8 mouse cellular contexts compared by ENCODE assay signal in the genomic region with DNA sequence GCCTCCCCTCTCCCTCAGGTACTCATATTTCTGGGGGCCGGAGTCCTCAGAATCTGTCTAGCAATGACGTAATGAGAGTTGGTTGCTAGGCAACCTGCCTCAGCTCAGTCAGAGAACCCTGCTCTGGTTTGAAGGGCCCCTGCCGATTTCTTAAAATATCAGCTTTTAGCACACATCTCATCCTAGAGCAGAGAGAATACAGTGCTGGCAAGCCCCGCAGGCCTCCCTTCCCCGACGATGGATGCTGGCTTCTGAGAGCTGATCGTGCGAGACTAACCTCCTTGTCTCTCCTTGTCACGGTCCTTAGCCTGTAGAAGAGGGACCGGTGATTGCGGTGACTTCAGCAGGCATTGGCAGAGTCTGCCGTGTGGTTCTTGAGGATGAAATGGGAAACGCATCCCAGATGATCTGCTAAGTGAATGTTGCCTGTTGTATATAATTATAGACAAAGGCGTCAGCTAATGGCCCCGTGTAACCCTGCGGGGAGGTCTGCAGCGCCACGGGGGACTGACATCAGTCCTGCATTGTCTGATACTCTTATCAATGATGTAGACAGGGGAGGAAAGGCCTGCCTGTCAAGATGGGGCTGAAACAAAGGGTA.
DNase-seq lines count a peak whose midpoint lies in the region; ATAC-seq and TF ChIP-seq lines count a peak whose summit lies in the region.

No protein-coding gene starts in this region.

- no peaks in the 10 kb centered on the region for H3K36me3 ChIP-seq in hindbrain, embryonic 15.5 days
- H3K36me3 ChIP-seq in limb, embryonic 13.5 days = no peaks in the 10 kb centered on the region
- no peaks in the 10 kb centered on the region for H3K36me3 ChIP-seq in small intestine, adult 2 months (ENCODE audit: control insufficient read depth, insufficient read depth, low read length)

- peak overlapping the region; percentile 83 for H3K27ac ChIP-seq in hindbrain, embryonic 15.5 days (replicated peaks)
- no peak overlapping the region for H3K27ac ChIP-seq in limb, embryonic 13.5 days
- 0 out of 2 replicates have a peak overlapping the region, but pooled peaks have one; percentile 26 for H3K27ac ChIP-seq in small intestine, adult 2 months (ENCODE audit: insufficient read depth, low read depth, low read length)

- no peak for TF ChIP-seq CTCF in small intestine, adult 2 months (IDR thresholded peaks at IDR 0.05; ENCODE audit: extremely low read depth, insufficient read length, insufficient replicate concordance, low read depth, low read length)

- ATAC-seq in hindbrain, embryonic 15.5 days (ENCODE audit: low FRiP score, low read depth) = peak; percentile 65
- no peak for ATAC-seq in limb, embryonic 13.5 days (ENCODE audit: low FRiP score, low read depth)
- no peak for ATAC-seq in megakaryocyte-erythroid progenitor cell, adult 5-6 weeks (replicated peaks; ENCODE audit: low FRiP score, low TSS enrichment, poor library complexity, severe bottlenecking)

- TF ChIP-seq POLR2A in small intestine, adult 2 months (IDR thresholded peaks at IDR 0.05; ENCODE audit: low read depth, low read length) = no peak

- H3K4me1 ChIP-seq in hindbrain, embryonic 15.5 days (replicated peaks) = peaks cover 48% of the 10 kb centered on the region
- H3K4me1 ChIP-seq in limb, embryonic 13.5 days = peaks cover 71% of the 10 kb centered on the region
- peaks cover 18% of the 10 kb centered on the region for H3K4me1 ChIP-seq in small intestine, adult 2 months (ENCODE audit: control insufficient read depth, insufficient read depth, insufficient read length, low read length)

- peak overlapping the region; percentile 31 for H3K9ac ChIP-seq in hindbrain, embryonic 15.5 days
- no peak overlapping the region for H3K9ac ChIP-seq in limb, embryonic 13.5 days

- DNase-seq in R1 (ENCODE audit: low read depth, low spot score) = peak; percentile 55
- DNase-seq in embryo, embryonic 9.5 days (ENCODE audit: extremely low spot score) = peak; percentile 49
- no peak for DNase-seq in urinary bladder, postnatal 10 days (ENCODE audit: low spot score)
- no peak for DNase-seq in adrenal gland, adult 2 months

- H3K4me3 ChIP-seq in hindbrain, embryonic 15.5 days = no peak overlapping the region
- H3K4me3 ChIP-seq in limb, embryonic 13.5 days = no peak overlapping the region
- no peak overlapping the region for H3K4me3 ChIP-seq in small intestine, adult 2 months (ENCODE audit: low read depth, low read length)

- 7% methylated on average over 18 of the region's 18 CpGs for WGBS in hindbrain, embryonic 15.5 days
- WGBS in limb, embryonic 13.5 days = 32% methylated on average over 18 of the region's 18 CpGs
- WGBS in small intestine, adult 2 months = 52% methylated on average over 18 of the region's 18 CpGs

- no peaks in the 10 kb centered on the region for H3K27me3 ChIP-seq in hindbrain, embryonic 15.5 days
- H3K27me3 ChIP-seq in limb, embryonic 13.5 days = peaks cover 3% of the 10 kb centered on the region; the same call in 1 of the 2 replicates
- H3K27me3 ChIP-seq in small intestine, adult 2 months (ENCODE audit: control insufficient read depth, insufficient read depth, low read length) = no peaks in the 10 kb centered on the region

- H3K9me3 ChIP-seq in hindbrain, embryonic 15.5 days = no peaks in the 10 kb centered on the region
- no peaks in the 10 kb centered on the region for H3K9me3 ChIP-seq in limb, embryonic 13.5 days

- H3K4me2 ChIP-seq in hindbrain, embryonic 15.5 days = peak overlapping the region; percentile 19
- peak overlapping the region; percentile 33 for H3K4me2 ChIP-seq in limb, embryonic 13.5 days (replicated peaks)

Comparison
In these comparisons a context has a peak if more than half of its experiments do, and no peak if none do; other contexts are left out.
1. DNase-seq: peak in R1 (single experiment) and embryo, embryonic 9.5 days (single experiment); none in urinary bladder, postnatal 10 days (single experiment) and adrenal gland, adult 2 months (single experiment).